ENCODE assay signal across 24 mouse cellular contexts in the genomic region with DNA sequence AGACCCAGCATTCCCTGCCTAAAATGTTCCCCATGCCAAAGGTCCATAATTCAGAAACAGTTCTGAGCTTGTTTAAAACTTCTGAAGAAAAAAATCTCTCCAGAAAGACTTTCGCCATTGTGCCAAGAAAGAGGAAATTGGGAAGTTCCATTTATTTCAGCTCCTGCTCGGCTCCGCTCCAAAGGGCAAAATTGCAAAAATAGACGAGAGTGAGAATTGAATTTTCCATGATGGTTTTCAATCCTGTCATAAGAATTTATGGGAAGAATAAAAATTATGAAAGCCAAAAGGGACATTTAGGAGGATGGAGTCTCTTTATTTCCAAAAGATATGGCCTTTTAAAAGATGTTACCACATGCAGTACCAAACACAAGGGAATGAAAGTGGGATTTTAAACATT.
DNase-seq lines count a peak whose midpoint lies in the region; ATAC-seq and TF ChIP-seq lines count a peak whose summit lies in the region.
"Had no signal": no experiment of that assay in that cellular context is flagged by ENCODE, and none has a peak within 500 bp of the region (broad histone marks: within the 10 kb centered on the region; RNA-seq: fewer than 3 reads in every experiment).

No protein-coding gene starts in this region.

- H3K4me3 ChIP-seq in lung, postnatal 0 days (ENCODE audit: low read depth, low read length): no peak overlapping the region
- H3K4me3 ChIP-seq in hindbrain, embryonic 14.5 days (replicated peaks; ENCODE audit: low read length): no peak overlapping the region
- H3K4me3 ChIP-seq: embryonic facial prominence, embryonic 12.5 days; forebrain, embryonic 12.5 days; hindbrain, embryonic 10.5 days; kidney, embryonic 15.5 days; limb, embryonic 13.5 days; liver, embryonic 12.5 days; midbrain, embryonic 10.5 days had no signal

- no peaks in the 10 kb centered on the region for H3K27me3 ChIP-seq in lung, postnatal 0 days (replicated peaks; ENCODE audit: insufficient read depth, low read length)
- no peaks in the 10 kb centered on the region for H3K27me3 ChIP-seq in hindbrain, embryonic 14.5 days (ENCODE audit: control insufficient read depth, insufficient read depth, low read length)
- H3K27me3 ChIP-seq: embryonic facial prominence, embryonic 12.5 days; forebrain, embryonic 12.5 days; kidney, embryonic 15.5 days; limb, embryonic 13.5 days; liver, embryonic 12.5 days had no signal

- DNase-seq in gastrocnemius, adult 18-20 months (ENCODE audit: low spot score): peak; percentile 36
- DNase-seq in gastrocnemius, postnatal 25 days: no peak
- peak; percentile 6 for DNase-seq in heart, postnatal 25 days (ENCODE audit: low spot score)
- no peak for DNase-seq in heart, postnatal 4 days
- peak; percentile 7 for DNase-seq in brain, adult 2 months (ENCODE audit: low read depth, low spot score)
- DNase-seq in lung, postnatal 0 days (ENCODE audit: low spot score): peak; percentile 67
- no peak for DNase-seq in hindbrain, embryonic 14.5 days (ENCODE audit: low spot score)
- DNase-seq in urinary bladder, postnatal 25 days (ENCODE audit: low spot score): no peak
- DNase-seq: adrenal gland, adult 8-10 months; cerebellum, adult 18-20 months; cerebellum, postnatal 14 days; layer of hippocampus, postnatal 36 days; right cerebral cortex, postnatal 4 days; thymus, postnatal 14 days had no signal

- TF ChIP-seq CTCF in lung, postnatal 0 days (IDR thresholded peaks at IDR 0.05): no peak

- intact Hi-C loops in heart, postnatal 25 days (cut with DNase I): no loop called here

- TF ChIP-seq EP300 in lung, postnatal 0 days (IDR thresholded peaks at IDR 0.05): peak; percentile 40; the same call in 1 of the 2 replicates

- no peak overlapping the region for H3K9ac ChIP-seq in lung, postnatal 0 days (replicated peaks; ENCODE audit: low read depth)
- no peak overlapping the region for H3K9ac ChIP-seq in hindbrain, embryonic 14.5 days
- H3K9ac ChIP-seq: embryonic facial prominence, embryonic 12.5 days; forebrain, embryonic 12.5 days; kidney, embryonic 15.5 days; limb, embryonic 13.5 days; liver, embryonic 12.5 days had no signal

- H3K27ac ChIP-seq in lung, postnatal 0 days (ENCODE audit: low read length): no peak overlapping the region
- H3K27ac ChIP-seq in hindbrain, embryonic 14.5 days: no peak overlapping the region
- H3K27ac ChIP-seq: embryonic facial prominence, embryonic 12.5 days; forebrain, embryonic 12.5 days; hindbrain, embryonic 10.5 days; hindbrain, postnatal 0 days; kidney, embryonic 15.5 days; limb, embryonic 13.5 days; liver, embryonic 12.5 days; midbrain, embryonic 10.5 days had no signal

- no peaks in the 10 kb centered on the region for H3K36me3 ChIP-seq in lung, postnatal 0 days (ENCODE audit: insufficient read depth, low read length)
- no peaks in the 10 kb centered on the region for H3K36me3 ChIP-seq in hindbrain, embryonic 14.5 days (replicated peaks; ENCODE audit: control insufficient read depth, insufficient read depth)
- H3K36me3 ChIP-seq: embryonic facial prominence, embryonic 12.5 days; forebrain, embryonic 12.5 days; hindbrain, embryonic 10.5 days; kidney, embryonic 15.5 days; limb, embryonic 13.5 days; liver, embryonic 12.5 days; midbrain, embryonic 10.5 days had no signal

- H3K4me2 ChIP-seq in lung, postnatal 0 days (replicated peaks; ENCODE audit: low read depth, low read length): no peak overlapping the region
- H3K4me2 ChIP-seq in hindbrain, embryonic 14.5 days (replicated peaks): no peak overlapping the region
- H3K4me2 ChIP-seq: embryonic facial prominence, embryonic 12.5 days; forebrain, embryonic 12.5 days; kidney, embryonic 15.5 days; limb, embryonic 13.5 days; liver, embryonic 12.5 days had no signal

- no peaks in the 10 kb centered on the region for H3K9me3 ChIP-seq in lung, postnatal 0 days (ENCODE audit: low read length)
- no peaks in the 10 kb centered on the region for H3K9me3 ChIP-seq in hindbrain, embryonic 14.5 days (ENCODE audit: control insufficient read depth, low read length)
- H3K9me3 ChIP-seq: embryonic facial prominence, embryonic 12.5 days; forebrain, embryonic 12.5 days; hindbrain, embryonic 10.5 days; kidney, embryonic 15.5 days; limb, embryonic 13.5 days; liver, embryonic 12.5 days; midbrain, embryonic 10.5 days had no signal

- ATAC-seq in lung, postnatal 0 days: no peak
- ATAC-seq in hindbrain, embryonic 14.5 days (ENCODE audit: low FRiP score): no peak
- ATAC-seq: activated CD4-positive, CD25-positive, alpha-beta regulatory T cell, adult 4 months; hindbrain, postnatal 0 days; intestine, embryonic 16.5 days; liver, embryonic 12.5 days had no signal

- no peaks in the 10 kb centered on the region for H3K4me1 ChIP-seq in lung, postnatal 0 days (ENCODE audit: insufficient read depth, low read depth, low read length)
- H3K4me1 ChIP-seq in hindbrain, embryonic 14.5 days (replicated peaks; ENCODE audit: control insufficient read depth, insufficient read depth, low read length): no peaks in the 10 kb centered on the region
- H3K4me1 ChIP-seq: embryonic facial prominence, embryonic 12.5 days; forebrain, embryonic 12.5 days; hindbrain, embryonic 10.5 days; kidney, embryonic 15.5 days; limb, embryonic 13.5 days; liver, embryonic 12.5 days; midbrain, embryonic 10.5 days had no signal

- WGBS in lung, postnatal 0 days: 67% methylated on average over 4 of the region's 4 CpGs
- WGBS in hindbrain, embryonic 14.5 days: 96% methylated on average over 4 of the region's 4 CpGs

Comparison
In these comparisons a context has a peak if more than half of its experiments do, and no peak if none do; other contexts are left out.
1. DNase-seq: peak in gastrocnemius, adult 18-20 months (single experiment), heart, postnatal 25 days (single experiment), brain, adult 2 months (single experiment) and lung, postnatal 0 days (single experiment); none in gastrocnemius, postnatal 25 days (single experiment), heart, postnatal 4 days (single experiment), hindbrain, embryonic 14.5 days (single experiment) and urinary bladder, postnatal 25 days (single experiment).